Comparison of ENCODE assay signal across 12 mouse cellular contexts in the genomic region with DNA sequence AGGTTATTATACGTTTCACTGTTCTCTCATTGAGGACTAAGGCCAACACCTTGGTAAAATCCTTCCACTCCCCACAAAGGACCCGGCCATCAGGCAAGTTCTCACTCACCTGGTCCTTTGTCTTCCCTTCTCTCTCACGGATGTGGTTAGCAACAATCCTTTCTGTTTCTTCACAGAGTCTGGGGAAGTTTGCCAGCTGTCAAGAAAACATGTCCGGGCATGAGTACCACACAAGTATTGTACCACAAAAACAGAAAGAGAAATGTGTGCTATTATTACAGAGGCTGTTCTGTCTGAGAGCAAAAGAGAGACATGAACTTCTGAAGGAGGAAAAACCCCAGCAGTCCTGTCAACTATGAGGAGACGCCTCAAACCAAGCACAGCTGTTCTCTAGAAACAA.
DNase-seq lines count a peak whose midpoint lies in the region; ATAC-seq and TF ChIP-seq lines count a peak whose summit lies in the region.
"Had no signal": no experiment of that assay in that cellular context is flagged by ENCODE, and none has a peak within 500 bp of the region (broad histone marks: within the 10 kb centered on the region; RNA-seq: fewer than 3 reads in every experiment).

No protein-coding gene starts in this region.

- no peak; the same call in 1 of the 2 replicates for ATAC-seq in heart, embryonic 15.5 days (replicated peaks; ENCODE audit: insufficient number of reproducible peaks, insufficient read depth, low FRiP score, low read depth)
- ATAC-seq in lung, postnatal 0 days = peak; percentile 25; the same call in 1 of the 2 replicates

- 73% methylated on average over 5 of the region's 5 CpGs for WGBS in heart, embryonic 15.5 days
- WGBS in lung, postnatal 0 days = 55% methylated on average over 5 of the region's 5 CpGs

- H3K9me3 ChIP-seq in heart, embryonic 15.5 days (replicated peaks) = no peaks in the 10 kb centered on the region
- H3K9me3 ChIP-seq in lung, postnatal 0 days (ENCODE audit: low read length) = no peaks in the 10 kb centered on the region
- H3K9me3 ChIP-seq: hindbrain, embryonic 12.5 days; liver, embryonic 15.5 days had no signal

- H3K9ac ChIP-seq in heart, embryonic 15.5 days = no peak overlapping the region
- no peak overlapping the region for H3K9ac ChIP-seq in lung, postnatal 0 days (replicated peaks; ENCODE audit: low read depth)
- H3K9ac ChIP-seq: hindbrain, embryonic 12.5 days; liver, embryonic 15.5 days had no signal

- peaks cover 7% of the 10 kb centered on the region for H3K4me1 ChIP-seq in heart, embryonic 15.5 days (replicated peaks)
- no peaks in the 10 kb centered on the region for H3K4me1 ChIP-seq in lung, postnatal 0 days (ENCODE audit: insufficient read depth, low read depth, low read length)
- H3K4me1 ChIP-seq: hindbrain, embryonic 12.5 days; liver, embryonic 15.5 days had no signal

- peak overlapping the region; percentile 64; the same call in 1 of the 2 replicates for H3K27ac ChIP-seq in heart, embryonic 15.5 days
- peak overlapping the region; percentile 51 for H3K27ac ChIP-seq in lung, postnatal 0 days (ENCODE audit: low read length)
- H3K27ac ChIP-seq: hindbrain, embryonic 12.5 days; liver, embryonic 15.5 days had no signal

- no peaks in the 10 kb centered on the region for H3K36me3 ChIP-seq in heart, embryonic 15.5 days
- no peaks in the 10 kb centered on the region for H3K36me3 ChIP-seq in lung, postnatal 0 days (ENCODE audit: insufficient read depth, low read length)
- H3K36me3 ChIP-seq: hindbrain, embryonic 12.5 days; liver, embryonic 15.5 days had no signal

- no peaks in the 10 kb centered on the region for H3K27me3 ChIP-seq in heart, embryonic 15.5 days
- H3K27me3 ChIP-seq in lung, postnatal 0 days (replicated peaks; ENCODE audit: insufficient read depth, low read length) = no peaks in the 10 kb centered on the region
- H3K27me3 ChIP-seq: hindbrain, embryonic 12.5 days; liver, embryonic 15.5 days had no signal

- no peak for TF ChIP-seq CTCF in lung, postnatal 0 days (IDR thresholded peaks at IDR 0.05)

- no peak overlapping the region for H3K4me3 ChIP-seq in heart, embryonic 15.5 days
- no peak overlapping the region for H3K4me3 ChIP-seq in lung, postnatal 0 days (ENCODE audit: low read depth, low read length)
- H3K4me3 ChIP-seq: hindbrain, embryonic 12.5 days; liver, embryonic 15.5 days had no signal

- H3K4me2 ChIP-seq in heart, embryonic 15.5 days = no peak overlapping the region
- H3K4me2 ChIP-seq in lung, postnatal 0 days (replicated peaks; ENCODE audit: low read depth, low read length) = no peak overlapping the region
- H3K4me2 ChIP-seq: hindbrain, embryonic 12.5 days; liver, embryonic 15.5 days had no signal

- intact Hi-C loops in left cerebral cortex, postnatal 10 days (cut with DNase I) = no loop called here

- TF ChIP-seq EP300 in lung, postnatal 0 days (IDR thresholded peaks at IDR 0.05) = no peak

- DNase-seq in heart, adult 9 months (ENCODE audit: low spot score in 2 of 2) = no peak
- DNase-seq in urinary bladder, postnatal 25 days (ENCODE audit: low spot score) = peak; percentile 13
- no peak for DNase-seq in urinary bladder, adult 2 months (ENCODE audit: low spot score)
- DNase-seq in lung, postnatal 0 days (ENCODE audit: low spot score) = peak; percentile 50
- DNase-seq in urinary bladder, postnatal 36 days (ENCODE audit: low spot score in 2 of 2) = peak; percentile 38 to 44
- DNase-seq in cerebellum, postnatal 14 days = no peak
- DNase-seq in left cerebral cortex, postnatal 10 days (ENCODE audit: extremely low spot score in 1 of 2, low spot score in 2 of 2) = no peak
- DNase-seq: adrenal gland, postnatal 25 days; kidney, postnatal 4 days had no signal

Comparison
In these comparisons a context has a peak if more than half of its experiments do, and no peak if none do; other contexts are left out.
1. DNase-seq: peak in urinary bladder, postnatal 25 days (single experiment), lung, postnatal 0 days (single experiment) and urinary bladder, postnatal 36 days (2 of 2); none in heart, adult 9 months (0 of 2), urinary bladder, adult 2 months (single experiment), cerebellum, postnatal 14 days (0 of 2) and left cerebral cortex, postnatal 10 days (0 of 2).